Mouse (Mus musculus) spleen, postnatal 0 days (tissue): ENCODE results near the gene Acp2. TPM values are rescaled to one million over a fixed set of nuclear protein-coding genes. Genes with fewer than 3 reads are reported as not detected.

Experiments used
- polyA plus RNA-seq: library from polyadenylated mRNA; unstranded; fragments of >200 nt; fragmentation: Nextera tagmentation; extraction: Ambion mirVana; gene quantifications from 2 replicates; pipeline ENCODE4 v1.2.1, GENCODE M21; 2015

The Acp2 gene
- 9.5 and 12.2 TPM in 2 replicates for polyA plus RNA-seq

DNA sequence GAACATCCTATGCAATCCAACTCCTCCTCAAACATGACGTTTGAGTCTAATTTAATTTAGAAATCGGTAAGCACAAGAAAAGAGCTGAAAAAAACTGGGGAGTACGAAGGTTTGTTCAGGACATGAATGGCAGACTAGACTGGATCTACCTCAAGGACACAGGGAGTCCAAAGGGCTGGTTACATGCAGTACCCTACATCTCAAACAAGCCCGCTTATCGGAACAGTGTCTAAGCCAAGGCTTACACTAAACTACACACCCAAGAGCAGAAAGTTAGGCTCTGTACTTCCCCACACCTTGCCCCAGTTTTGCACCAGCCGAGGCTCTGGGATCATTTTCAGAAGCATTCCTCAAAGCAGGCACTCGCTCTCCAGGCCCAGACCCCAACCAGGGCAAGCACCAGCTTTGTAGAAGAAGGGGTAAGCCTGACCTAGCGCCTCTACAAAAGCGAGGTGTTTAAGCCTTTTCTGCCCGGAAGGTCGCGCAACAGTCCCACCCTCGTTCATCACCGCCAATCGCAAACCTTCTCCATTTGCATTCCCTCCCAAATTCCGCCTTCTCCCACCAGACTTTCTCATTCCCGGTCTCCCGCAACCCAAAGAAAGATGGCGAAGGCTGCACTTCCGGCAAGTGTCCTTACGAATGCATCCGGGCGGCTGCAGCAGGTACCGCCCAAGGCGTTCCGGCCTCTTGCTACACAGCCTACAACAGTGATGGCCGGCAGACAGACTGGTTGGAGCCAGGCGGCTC is at the start of gene Acp2, which contains the start of gene Nr1h3:
Acp2 (plus strand) TSS at position 664 of the 750 bp plus-strand sequence.
Nr1h3 (minus strand) TSS at position 613 of the 750 bp plus-strand sequence.

DNA sequence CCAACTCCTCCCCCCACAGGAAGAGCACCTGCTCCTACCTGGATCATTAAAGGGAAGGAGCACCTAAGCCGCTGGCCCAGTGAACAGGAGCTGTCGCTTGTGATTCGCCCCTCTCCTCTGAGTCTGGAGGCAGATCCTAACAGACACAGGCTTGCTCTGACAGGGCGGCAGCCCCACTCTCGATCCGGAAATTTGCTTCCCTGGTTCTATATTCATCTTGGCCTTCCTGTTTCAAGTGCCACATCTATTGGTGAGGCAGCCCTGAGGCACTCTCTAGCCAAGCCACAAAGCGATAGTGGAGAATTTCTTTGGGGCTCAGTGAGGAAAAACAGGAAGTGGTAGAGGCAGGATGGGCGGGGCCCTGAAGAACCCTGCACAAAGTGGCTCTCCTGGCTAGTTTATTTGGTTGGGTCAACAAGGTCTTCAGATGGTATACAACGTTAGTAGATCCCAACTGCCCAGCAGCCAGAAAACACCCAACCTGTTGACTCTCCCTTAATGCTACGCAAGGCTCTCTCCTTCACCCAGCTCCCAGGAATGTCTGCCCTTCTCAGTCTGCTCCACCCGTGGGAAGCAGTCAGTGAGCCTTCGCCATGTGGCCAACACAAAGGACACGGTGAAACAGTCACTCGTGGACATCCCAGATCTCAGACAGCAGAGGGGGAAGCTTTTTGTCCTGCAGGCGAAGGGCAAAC is 18.8 kb upstream of the Acp2 start, which contains the start of gene Madd:
Madd (minus strand) TSS at position 127 of the 695 bp plus-strand sequence.

DNA sequence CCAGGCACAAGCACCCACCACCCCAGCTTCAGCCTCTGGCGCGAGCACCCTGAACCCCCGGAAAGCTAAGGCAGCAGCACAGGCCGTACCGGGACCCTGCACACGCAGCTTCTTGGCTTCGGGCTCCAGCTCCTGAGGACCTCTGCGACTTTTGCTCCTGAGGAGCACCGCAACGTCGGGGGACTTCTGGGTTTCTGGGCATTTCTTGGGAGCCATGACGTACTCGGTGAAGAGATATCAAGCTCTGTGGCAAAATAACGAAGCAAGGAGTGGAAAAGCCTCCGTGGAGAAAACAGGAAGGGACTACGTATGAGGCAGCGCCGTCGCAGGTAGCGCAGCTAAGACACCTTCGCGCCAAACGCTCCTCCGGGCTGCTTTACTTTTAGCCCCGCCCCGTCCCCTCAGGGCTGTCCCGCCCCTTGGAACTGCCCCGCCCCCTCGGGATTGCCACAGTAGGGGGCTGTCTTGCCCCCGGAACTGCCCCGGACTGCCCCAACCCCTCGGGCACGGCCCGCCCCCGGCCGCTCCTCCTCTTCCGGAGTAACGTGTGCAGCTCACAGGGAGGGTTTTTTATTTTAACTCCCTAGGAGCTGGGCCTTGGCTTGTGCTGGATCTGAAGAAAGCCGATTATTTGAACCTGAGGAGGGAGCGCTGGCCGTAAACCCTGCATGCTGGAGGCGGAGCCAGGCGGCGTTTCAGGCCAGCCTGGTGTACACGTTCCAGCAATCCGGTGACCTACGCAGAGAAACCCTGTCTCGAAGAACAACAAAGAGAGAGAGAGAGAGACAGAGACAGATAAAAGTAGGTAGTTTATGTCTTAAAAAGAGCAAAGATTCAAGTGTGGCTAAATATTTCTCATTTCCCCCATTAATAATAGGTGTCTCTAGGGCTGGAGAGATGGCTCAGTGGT is 34.2 kb downstream of the Acp2 start, which contains the start of gene Ddb2:
Ddb2 (minus strand) TSS at position 382 of the 910 bp plus-strand sequence.

GRCm38 (mm10) chr2:91255661-91256150 is 53.0 kb downstream of the Acp2 start, which contains the start of gene Pacsin3:
TSS of gene Pacsin3 (plus strand) at chr2:91255954.

Other genes with a start within 250 kb of the Acp2 start
- 1.6 and 2.7 TPM in 2 replicates for gene Rapsn, start 167.3 kb upstream of the Acp2 start, polyA plus RNA-seq
- 160 and 174 TPM in 2 replicates for gene Psmc3, start 148.9 kb upstream of the Acp2 start, polyA plus RNA-seq
- 13.6 and 16.0 TPM in 2 replicates for gene Slc39a13, start 132.5 kb upstream of the Acp2 start, polyA plus RNA-seq
- gene Spi1, start 120.5 kb upstream of the Acp2 start, polyA plus RNA-seq, result 48.0 and 65.8 TPM in 2 replicates
- 0.08 and 0.12 TPM in 2 replicates for gene Mybpc3, start 84.7 kb upstream of the Acp2 start, polyA plus RNA-seq
- 10.1 and 10.8 TPM in 2 replicates for gene Madd, start 19.0 kb upstream of the Acp2 start, polyA plus RNA-seq
- 4.3 and 5.1 TPM in 2 replicates for gene Nr1h3, start 51 bp upstream of the Acp2 start, polyA plus RNA-seq
- 6.8 and 9.1 TPM in 2 replicates for gene Ddb2, start 34.1 kb downstream of the Acp2 start, polyA plus RNA-seq
- gene Pacsin3, start 53.1 kb downstream of the Acp2 start, polyA plus RNA-seq, result 4.3 and 5.9 TPM in 2 replicates
- 44.9 and 45.2 TPM in 2 replicates for gene Arfgap2, start 62.1 kb downstream of the Acp2 start, polyA plus RNA-seq
- 9.1 and 13.6 TPM in 2 replicates for gene 1110051M20Rik, start 241.8 kb downstream of the Acp2 start, polyA plus RNA-seq